Comparison of ENCODE assay signal across 11 mouse cellular contexts in genomic region chr10:106681395-106681794, GRCm38 (mm10).
A peak's percentile ranks its signal among the peaks of the same experiment; 100 is the strongest.
DNase-seq lines count a peak whose midpoint lies in the region.
"Had no signal": no experiment of that assay in that cellular context is flagged by ENCODE, and none has a peak within 500 bp of the region (broad histone marks: within the 10 kb centered on the region; RNA-seq: fewer than 3 reads in every experiment).

No protein-coding gene starts in this region.

- intact Hi-C loops in left cerebral cortex, postnatal 10 days (cut with DNase I), result no loop called here

- DNase-seq in left cerebral cortex, adult 18-20 months (ENCODE audit: low spot score in 2 of 2), result peak; percentile 12 to 37
- DNase-seq in left cerebral cortex, postnatal 10 days (ENCODE audit: extremely low spot score in 1 of 2, low spot score in 2 of 2), result no peak
- peak; percentile 74 for DNase-seq in cerebellum, adult 11-12 months
- peak; percentile 63 to 75 for DNase-seq in cerebellum, postnatal 14 days
- DNase-seq in layer of hippocampus, postnatal 36 days, result peak; percentile 63 to 65
- no peak for DNase-seq in testis, postnatal 14 days (ENCODE audit: low spot score)
- DNase-seq in adrenal gland, postnatal 4 days (ENCODE audit: low spot score in 2 of 2), result no peak
- DNase-seq: adrenal gland, adult 8-10 months; heart, adult 18-20 months; heart, postnatal 4 days; lung, postnatal 10 days had no signal

Comparison
In these comparisons a context has a peak if more than half of its experiments do, and no peak if none do; other contexts are left out.
1. DNase-seq: peak in left cerebral cortex, adult 18-20 months (2 of 2), cerebellum, adult 11-12 months (single experiment), cerebellum, postnatal 14 days (2 of 2) and layer of hippocampus, postnatal 36 days (2 of 2); none in left cerebral cortex, postnatal 10 days (0 of 2), testis, postnatal 14 days (single experiment) and adrenal gland, postnatal 4 days (0 of 2).